Mouse (Mus musculus): ENCODE data around the gene Dnm3. TPM values are rescaled to one million over a fixed set of nuclear protein-coding genes. Genes with fewer than 3 reads are reported as not detected.

Dnm3 gene
- total RNA-seq, 2 experiments from 2014 or later: not detected

DNA sequence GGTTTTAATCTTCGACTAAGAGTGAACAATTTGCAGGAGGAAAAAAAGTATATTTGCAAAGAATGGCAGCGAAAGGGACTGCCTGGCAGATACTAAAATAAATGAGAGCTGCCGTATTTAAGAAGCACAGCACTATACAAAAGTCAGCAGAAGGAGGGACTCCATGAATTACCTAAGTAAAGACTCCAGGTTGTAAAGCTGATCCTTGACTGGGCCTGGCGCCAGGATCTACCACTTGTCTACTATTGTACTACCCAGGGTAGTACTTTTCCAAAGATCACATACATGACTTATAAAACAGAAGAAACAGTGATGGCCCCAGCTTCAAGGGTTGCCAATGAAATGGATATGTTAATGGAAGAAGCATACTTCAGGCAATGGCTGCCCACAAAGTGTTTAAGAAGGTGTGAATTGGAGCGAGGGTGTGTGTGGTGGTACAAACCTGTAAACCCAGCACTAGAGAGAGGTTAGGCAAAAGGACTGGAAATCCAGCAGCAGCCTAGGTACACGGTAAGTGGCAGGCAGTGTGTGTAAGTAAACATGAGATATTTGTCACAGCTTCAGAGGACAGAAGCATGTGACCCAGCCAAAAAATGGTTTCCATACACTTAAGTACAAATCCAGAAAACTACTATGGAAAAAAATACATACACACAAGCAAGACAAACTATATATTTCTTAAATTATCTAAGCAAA, 220.8 kb downstream of the Dnm3 start:
- ATAC-seq (replicated peaks; ENCODE audit: poor library complexity, severe bottlenecking): no peak

DNA sequence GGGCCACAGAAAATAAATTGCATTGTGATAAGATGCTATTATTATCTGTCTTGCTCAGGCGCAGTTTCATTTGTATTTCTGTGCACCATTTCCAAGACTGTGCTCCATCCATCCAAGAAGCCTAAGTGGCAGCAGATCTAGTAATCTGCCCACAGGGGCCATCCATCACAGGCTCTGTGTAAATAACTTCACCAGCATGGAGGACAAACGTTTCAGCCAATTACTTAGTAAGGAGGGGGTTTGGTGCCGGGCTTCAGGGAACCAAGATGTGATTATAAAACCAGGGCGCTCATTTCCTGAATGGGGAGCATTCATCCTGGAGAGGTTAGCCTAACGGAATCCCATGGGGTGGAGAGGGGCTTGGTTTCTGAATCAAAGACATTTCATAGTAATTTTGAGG, 222.9 kb downstream of the Dnm3 start:
- ATAC-seq (replicated peaks; ENCODE audit: poor library complexity, severe bottlenecking): no peak

DNA sequence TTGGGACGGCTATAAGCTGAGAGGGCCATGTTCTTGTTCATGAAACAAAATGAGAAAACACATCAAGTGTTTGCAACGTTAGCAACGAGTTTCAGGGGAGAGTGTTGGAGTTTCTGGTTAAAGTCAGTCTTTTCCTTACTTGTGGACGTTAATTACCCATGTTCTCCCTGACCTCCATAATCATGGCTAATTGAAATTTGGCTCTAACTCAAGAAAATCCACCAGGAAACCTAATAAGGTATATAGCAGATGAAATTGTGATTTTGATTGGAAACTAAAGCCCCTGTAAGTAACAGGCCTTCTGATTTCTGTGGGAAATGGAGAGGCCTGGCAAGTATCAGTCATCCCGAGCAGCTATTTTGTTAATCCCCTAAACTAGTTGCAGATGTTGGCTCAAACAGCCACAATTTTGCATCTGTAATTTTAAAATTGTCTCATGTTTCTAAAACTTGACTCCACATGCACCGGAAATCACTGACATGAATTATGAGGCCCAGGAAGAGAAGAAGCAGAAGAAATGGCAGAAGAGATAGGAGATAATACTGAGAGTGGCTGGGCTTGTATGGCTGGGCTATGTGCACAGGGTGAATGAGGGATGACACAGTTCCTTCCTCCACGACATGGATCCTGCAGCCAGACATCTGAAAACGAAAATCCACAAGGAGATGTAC, 223.7 kb downstream of the Dnm3 start:
- ATAC-seq (replicated peaks; ENCODE audit: poor library complexity, severe bottlenecking): 0 out of 2 replicates have a peak, but pooled peaks have one; percentile 20

DNA sequence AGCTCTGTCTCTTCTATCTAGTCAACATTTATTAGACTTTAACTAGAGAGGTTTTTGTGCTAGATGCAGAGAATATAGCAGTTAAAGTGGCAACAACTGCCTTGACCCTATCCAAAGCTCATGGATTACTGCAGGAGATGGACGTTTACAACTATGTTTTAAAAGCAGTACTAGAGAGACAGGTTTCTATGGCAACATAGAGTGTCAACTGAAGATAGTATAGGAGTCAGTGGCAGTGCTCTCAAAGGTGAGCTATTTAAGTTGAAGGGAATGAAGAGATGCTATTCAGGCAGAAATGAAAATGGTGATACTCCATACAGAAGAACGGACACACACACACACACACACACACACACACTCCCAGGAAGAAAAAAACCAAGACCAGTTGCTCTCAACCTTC, 225.0 kb downstream of the Dnm3 start:
- no peak for ATAC-seq (replicated peaks; ENCODE audit: poor library complexity, severe bottlenecking)

DNA sequence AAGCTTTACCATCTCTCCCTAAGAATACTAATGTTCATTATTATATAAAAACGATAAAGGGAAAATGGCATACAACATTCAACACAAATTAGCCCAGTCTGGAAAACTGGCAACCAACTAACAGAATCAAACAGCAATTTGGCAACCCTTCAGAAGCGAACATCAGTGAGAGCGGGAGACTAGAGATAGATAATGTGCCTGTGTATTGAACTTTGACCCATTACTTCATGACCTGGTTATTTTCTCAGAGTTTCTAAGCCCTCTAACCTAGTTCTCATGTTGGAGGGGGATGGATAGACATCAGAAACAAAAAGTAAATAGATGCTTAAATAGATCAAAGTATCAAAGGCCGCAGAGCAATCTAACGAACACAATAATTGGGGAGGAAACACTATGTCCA, 230.6 kb downstream of the Dnm3 start:
- no peak for ATAC-seq (replicated peaks; ENCODE audit: poor library complexity, severe bottlenecking)

DNA sequence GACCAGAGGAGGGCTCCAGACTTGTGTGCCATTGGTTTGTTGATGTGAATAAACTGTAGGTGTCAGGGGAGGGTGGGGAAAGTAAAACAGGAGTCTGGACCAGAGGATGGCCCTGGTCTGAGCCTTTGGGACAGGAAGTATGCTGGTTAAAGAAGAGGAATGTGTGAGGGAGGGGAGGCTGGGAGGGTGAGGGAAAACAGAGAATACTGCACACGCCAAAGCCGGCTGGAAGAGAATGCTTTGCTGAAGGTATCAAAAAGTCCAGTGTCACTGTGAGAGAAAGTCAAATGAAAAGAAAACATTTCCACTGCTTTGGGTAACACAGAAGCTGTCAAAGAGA, 234.2 kb downstream of the Dnm3 start:
- ATAC-seq (replicated peaks; ENCODE audit: poor library complexity, severe bottlenecking): no peak

DNA sequence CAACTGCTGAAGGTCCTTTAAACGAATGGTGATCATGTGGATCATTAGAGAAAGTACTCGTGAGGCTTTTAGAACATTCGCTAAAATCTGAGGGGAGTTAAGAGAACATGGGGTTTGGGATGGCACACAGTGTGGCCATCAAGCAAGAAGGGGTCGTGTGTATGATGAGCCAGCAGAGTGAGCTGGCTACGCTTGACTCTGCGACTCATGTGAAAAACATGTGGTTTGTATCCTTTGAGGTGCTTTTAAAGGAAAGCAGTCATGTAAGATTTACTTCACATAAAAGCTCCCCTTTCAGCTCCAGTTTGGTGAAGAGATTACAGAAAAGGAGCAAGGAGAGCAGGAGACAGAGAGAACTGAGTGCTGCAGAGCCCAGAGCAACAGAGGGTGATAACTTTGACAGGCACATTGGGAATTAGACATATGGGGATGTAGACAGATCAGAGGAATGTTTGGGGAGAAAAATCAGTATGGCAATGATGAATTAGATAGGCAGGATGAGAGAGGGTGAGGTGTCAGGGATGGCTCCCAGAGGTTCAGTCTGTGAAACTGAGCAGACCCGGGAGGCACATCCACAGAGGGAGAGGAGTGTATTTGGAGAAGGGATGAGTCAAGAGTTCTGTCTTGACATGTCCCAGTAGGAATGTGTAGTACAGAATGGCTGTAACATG, 234.7 kb downstream of the Dnm3 start:
- ATAC-seq (replicated peaks; ENCODE audit: poor library complexity, severe bottlenecking): no peak

DNA sequence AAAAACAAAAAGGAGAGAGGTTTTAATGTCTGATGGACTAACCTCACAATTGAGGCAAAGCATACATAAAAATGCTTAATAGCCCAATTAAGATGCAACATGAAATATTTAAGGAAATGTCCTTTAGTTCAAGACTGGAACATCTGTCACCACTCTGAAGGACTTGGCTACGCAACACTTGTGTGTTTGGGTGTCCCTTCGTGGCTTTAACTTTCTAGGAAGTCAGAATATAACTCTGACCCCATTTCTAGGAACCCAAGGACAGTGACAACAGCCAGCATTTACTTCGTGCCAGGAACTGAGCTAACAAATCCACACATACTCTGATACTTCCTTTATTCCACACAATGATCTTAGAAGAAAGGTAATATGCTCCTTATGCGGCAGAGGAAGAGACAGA, 237.1 kb downstream of the Dnm3 start:
- no peak for ATAC-seq (replicated peaks; ENCODE audit: poor library complexity, severe bottlenecking)

DNA sequence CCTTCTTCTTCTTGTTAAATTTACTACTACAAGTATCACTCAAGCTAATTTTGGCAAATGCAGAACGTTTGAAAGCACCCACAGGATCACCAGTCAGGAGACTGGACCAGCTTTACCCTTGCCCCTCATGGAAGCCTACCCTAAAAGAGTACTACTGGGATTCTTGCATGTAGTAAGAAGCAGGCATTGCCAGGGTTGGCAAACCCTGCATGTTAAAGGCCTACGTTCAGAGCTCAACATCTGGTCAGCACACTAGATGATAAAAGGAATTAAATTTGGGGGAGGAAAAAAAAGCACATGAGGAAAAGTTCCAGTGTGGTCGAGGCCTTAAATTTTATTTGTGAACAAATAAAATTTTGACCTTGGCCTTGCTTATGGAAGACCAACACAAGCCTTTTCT, 239.2 kb downstream of the Dnm3 start:
- ATAC-seq (replicated peaks; ENCODE audit: poor library complexity, severe bottlenecking): no peak

DNA sequence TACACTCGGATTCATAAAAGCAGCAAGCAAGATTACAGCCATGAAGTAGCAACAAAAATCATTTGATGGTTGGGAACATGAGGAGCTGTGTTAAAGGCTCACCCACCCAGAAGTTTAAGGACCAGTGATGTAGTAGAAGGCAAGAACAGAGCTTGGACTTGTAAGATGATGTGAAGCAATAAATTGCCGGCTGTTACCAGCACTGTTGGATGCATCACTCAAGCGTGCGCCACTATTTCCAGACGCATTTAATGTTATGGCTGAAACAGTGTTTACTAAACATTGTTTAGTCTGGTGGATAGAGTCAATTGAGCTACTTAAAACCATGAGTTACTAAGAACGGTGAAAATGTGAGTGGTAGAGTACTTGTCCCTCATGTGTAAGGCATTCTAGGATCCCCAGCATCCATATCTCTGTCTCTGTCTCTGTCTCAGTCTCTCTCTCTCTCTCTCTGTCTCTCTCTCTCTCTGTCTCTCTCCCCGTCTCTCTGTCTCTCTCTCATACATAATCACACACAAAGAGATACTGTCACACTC, 241.1 kb downstream of the Dnm3 start:
- no peak for ATAC-seq (replicated peaks; ENCODE audit: poor library complexity, severe bottlenecking)

DNA sequence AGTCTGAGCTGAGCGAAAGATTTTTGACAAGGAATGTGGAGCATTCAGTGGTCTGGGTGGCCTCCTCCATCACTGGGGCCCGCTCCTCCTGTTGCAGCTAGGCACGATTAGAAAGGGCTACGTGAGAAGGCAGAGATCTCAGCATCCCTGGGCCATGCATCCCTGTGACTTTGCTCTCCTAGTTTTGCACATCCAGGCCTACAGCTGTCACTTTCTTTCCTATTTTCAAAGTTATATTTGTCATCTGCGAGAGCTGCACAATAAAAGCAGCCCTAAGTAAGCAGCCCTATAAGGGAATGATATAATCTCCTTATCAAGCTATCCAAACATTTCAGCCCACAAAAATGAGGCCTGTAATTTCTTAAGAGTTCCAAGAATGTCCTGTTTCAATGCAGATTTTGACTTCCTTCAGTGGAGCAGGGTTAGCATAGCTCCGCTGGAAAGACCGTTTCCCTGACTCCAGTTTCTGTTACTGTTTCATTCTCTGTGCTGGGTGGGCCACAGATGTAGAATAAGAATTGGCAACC, 252.2 kb downstream of the Dnm3 start:
- ATAC-seq (replicated peaks; ENCODE audit: poor library complexity, severe bottlenecking): no peak

DNA sequence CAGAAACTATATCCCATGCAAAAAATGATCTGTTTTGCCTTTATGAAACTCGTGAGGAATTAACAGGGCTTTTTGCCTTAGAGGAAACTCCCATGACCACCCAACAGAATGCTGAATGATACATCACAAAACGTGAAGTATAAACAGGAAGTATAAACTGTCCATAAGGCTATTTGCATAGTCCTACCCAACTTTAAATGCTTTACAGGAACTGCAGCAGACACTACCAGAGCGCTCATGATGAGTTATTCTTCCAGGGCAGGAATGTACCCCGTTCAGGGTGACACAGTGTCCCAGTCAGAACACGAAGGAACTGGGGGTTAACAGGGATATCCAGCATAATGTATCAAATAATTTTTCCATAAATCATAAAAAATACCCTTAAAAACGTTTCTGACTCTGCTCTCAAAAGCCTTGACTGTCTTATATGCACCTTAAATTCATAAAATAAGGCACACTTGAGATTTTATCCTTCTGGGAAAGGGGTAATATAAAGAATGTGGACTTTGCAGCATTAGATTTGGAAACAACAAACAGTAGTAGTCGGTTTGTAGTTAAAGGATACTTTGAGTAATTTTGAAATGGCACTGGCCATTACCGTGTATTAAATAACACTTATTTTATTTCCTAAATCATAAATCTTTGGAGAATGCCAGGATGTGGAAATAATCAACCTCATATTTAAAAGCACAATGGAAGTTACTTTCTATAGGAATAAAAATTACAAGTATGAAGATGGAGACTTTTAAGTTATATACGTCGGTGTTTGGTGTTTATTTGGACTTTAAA, 252.8 kb downstream of the Dnm3 start:
- ATAC-seq (replicated peaks; ENCODE audit: poor library complexity, severe bottlenecking): peak; percentile 40; the same call in 1 of the 2 replicates

DNA sequence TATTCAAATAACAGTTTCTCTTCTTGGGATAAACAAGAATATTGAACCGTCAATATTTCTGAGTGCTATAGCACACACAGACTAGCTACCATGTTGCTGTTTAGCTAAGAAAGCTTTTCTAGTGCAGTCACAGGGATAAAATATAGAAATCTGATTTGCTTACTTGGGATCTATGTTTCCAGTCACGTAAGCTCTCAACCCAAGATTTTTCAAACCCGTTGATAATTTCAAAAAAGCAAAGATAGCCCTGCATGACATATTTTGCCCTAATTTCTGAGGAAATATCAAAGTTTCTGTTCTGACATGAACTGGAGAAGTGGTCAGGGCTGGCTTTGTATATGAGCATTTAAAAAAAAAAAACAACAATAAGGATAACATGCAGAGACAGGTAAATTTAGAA, 253.8 kb downstream of the Dnm3 start:
- no peak for ATAC-seq (replicated peaks; ENCODE audit: poor library complexity, severe bottlenecking)

DNA sequence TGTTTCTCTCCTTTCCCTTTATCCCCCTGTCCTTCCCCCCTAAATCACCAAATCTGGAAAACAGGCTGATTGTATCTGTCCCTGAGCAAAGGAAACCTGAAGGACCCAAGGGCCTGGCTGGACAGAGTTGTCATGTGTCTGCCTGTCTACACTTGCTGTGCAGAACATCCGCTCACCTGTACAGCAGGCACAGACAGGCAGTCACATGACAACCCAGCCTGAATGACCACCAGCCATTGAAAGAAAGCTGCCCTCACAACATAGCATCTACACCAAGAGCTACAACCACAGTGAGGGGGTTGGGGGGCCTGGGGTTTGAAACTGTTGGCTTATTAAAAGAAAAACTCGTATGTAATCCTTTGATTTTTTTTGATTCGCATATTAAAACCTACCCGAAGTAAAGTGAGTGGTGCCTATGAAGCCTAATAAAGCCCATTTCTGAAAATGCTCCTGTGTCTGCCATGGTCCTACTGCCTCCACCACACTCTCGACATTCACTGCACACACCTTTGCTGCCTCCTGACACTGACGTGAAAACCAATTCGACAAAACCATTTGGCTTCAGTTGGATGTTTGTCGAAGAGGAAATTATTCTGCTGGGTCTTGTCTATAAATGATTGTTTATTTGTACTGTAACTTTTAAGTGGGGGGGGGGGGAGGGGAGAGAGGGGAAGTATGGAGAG, 254.4 kb downstream of the Dnm3 start:
- no peak for ATAC-seq (replicated peaks; ENCODE audit: poor library complexity, severe bottlenecking)

DNA sequence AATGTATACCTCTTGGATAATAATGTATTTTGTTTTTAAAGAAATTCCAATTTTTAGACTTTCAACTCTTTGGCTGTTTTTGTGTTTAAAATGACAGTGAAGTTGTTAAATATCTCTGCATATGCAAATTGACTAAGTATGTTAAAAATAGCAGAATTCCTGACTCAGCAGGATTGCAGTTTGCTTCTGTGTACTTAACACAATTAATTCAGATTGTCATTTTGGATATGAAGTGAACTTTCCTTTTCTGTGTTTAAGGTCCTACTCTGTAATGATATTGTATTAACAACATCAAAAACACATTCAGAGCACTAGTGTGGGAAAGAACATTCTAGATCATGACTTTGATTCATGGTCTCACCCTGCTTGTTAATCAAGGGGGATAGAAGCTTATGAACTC, 255.5 kb downstream of the Dnm3 start:
- no peak for ATAC-seq (replicated peaks; ENCODE audit: poor library complexity, severe bottlenecking)

DNA sequence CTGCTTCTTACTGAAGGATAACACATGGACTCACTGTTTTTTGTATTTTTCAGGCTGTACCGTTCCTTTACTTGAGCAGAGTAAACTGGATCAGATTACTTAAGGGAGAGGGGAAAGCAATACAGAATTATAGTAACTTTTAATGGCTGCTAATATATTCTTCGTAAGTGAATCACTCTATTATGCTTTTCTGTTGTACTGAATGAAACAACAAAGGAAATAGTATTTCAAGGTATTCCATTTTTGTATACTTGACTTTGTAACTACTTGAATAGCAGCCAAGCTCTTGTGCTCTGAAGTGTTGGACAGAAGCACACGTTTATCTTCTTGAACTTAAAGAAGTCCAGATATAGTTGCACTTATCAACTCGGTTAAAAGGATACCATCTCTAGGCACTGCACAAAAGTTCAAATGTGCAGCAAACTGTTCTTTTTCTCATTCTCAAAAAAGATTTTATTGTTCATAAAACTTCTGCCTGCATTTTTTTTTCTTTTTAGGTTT, 256.0 kb downstream of the Dnm3 start:
- ATAC-seq (replicated peaks; ENCODE audit: poor library complexity, severe bottlenecking): no peak

DNA sequence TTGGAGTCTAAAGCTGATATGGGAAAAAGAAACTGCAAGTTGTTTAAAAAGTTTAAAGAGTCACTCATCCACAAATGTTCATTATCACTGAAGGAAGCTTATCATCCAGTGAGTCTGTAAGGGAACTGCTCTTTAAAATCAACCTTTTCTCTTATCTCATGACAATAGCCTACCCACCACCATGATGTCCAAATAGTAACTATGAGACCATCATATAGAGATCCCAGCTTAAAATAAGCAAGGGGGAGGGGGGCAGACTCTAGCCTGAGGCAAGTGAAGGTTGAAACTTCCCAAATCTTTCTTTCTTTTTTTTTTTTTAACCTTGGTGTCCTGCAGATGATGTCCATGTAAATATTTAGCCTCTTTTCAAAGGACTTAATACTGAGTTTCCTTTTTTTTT, 256.9 kb downstream of the Dnm3 start:
- no peak for ATAC-seq (replicated peaks; ENCODE audit: poor library complexity, severe bottlenecking)

DNA sequence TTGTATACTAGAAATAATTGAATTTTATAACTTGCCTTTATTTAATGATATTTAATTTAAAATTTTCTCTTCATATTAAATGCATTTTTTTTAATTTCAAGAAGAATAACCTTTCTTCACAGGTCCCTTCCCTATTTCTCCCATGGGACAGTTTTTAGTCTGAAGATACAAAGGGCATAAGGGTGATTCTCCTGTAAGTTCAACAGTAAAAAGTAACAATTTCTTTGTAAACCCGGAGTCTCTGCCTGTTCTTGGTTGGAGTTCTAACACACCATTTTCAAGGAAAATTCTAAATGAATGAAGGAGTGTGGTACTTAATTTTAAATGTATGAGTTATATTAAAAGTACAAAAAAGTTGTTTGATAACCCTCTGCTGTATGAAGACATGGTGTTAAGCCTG, 258.1 kb downstream of the Dnm3 start:
- ATAC-seq (replicated peaks; ENCODE audit: poor library complexity, severe bottlenecking): no peak

DNA sequence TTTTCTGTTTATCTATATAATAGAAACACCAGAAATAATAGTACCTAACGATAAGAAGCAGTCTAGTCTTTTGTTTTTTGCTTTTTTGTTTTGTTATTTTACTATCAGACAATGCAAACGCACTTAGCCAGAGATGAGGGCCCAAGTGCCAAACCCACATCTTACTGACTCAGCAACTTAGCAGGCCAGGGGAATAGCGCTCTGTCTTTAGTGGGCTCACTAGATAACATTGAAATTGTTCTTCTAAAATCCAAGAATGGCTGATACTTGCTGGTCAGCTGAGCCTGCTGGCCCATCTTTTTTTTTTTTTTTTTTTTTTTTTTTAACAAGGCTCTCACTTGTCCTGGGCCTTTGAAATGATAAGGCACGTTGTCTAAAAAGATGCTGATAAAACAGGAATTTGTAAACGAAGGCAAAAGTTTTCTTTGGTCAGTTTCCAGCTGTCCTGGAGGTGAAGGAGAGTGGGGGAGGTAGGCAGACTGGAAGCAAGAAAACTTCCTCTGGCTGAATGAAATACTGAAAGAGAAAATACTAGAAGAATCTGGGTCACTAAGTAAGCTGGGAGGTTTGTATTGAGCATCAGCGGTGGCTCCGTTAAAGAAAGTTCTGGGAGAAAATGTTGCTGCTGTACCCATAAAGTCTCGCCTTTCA, 259.2 kb downstream of the Dnm3 start:
- ATAC-seq (replicated peaks; ENCODE audit: poor library complexity, severe bottlenecking): no peak

All from granulocyte monocyte progenitor cell, adult 5-6 weeks (primary cell).